Mouse (Mus musculus): ENCODE results near the gene Rab9. TPM values are rescaled to one million over a fixed set of nuclear protein-coding genes. Genes with fewer than 3 reads are reported as not detected.

Rab9 gene
- total and polyA plus RNA-seq, 3 experiments = 2.4 to 83.3 (median 44.6) TPM

DNA sequence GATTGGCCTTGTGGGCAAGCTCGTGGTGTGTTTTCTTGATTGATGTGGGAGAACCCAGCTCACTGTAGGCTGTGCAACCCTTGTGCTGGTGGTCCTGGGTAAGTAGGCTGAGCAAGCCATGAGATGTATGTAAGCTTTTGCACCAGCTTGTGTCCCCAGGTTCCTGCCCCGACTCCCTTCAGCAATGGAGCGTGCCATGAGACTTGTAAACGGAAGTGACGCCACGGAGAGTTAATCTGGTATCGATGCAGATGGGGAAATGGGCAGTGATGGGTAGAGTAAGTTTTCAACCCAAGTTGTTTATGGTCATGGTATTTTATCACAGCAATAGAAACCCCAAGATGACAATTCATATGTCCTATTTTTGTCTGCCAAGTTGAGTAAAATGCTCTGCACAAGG is 11.3 kb downstream of the Rab9 start:
- ATAC-seq (ENCODE audit: extremely low read depth, insufficient number of reproducible peaks, low FRiP score, poor library complexity, severe bottlenecking) = no peak
- TF ChIP-seq CTCF (IDR thresholded peaks at IDR 0.05; ENCODE audit: low read depth, low read length) = no peak
- no peaks in the 10 kb centered on the region for H3K9me3 ChIP-seq (replicated peaks)
- no peak overlapping the region for H3K4me3 ChIP-seq (ENCODE audit: low read depth, low read length)
- no peaks in the 10 kb centered on the region; the same call in none of the 2 replicates for H3K4me1 ChIP-seq (ENCODE audit: insufficient read depth, low read depth, low read length)
- no peaks in the 10 kb centered on the region for H3K27me3 ChIP-seq (ENCODE audit: insufficient read depth, low read length)
- DNase-seq (ENCODE audit: low spot score) = no peak
- H3K36me3 ChIP-seq (replicated peaks) = peaks cover 50% of the 10 kb centered on the region

GRCm38 (mm10) chrX:166455525-166455924 is 24.1 kb downstream of the Rab9 start:
- Histone ChIP-seq H3K4me1 (ENCODE audit: insufficient read depth, low read depth, low read length) (no peaks in the 10 kb centered on the region), H3K27me3 (ENCODE audit: insufficient read depth, low read length) (no peaks in the 10 kb centered on the region), H3K36me3 (replicated peaks) (peaks cover 45% of the 10 kb centered on the region), H3K4me3 (ENCODE audit: low read depth, low read length) (no peak overlapping the region), H3K9me3 (replicated peaks) (no peaks in the 10 kb centered on the region)
- TF ChIP-seq GATA2 (IDR thresholded peaks at IDR 0.05; ENCODE audit: borderline replicate concordance, low read depth, low read length) = no peak
- no peak for TF ChIP-seq TAL1 (conservative IDR thresholded peaks at IDR 0.05; ENCODE audit: low read depth, low read length)
- TF ChIP-seq POLR2AphosphoS5 (IDR thresholded peaks at IDR 0.05; ENCODE audit: insufficient replicate concordance, low read depth, low read length) = no peak
- TF ChIP-seq GATA1 (IDR thresholded peaks at IDR 0.05; ENCODE audit: borderline replicate concordance, low read length) = no peak
- ATAC-seq (ENCODE audit: extremely low read depth, insufficient number of reproducible peaks, low FRiP score, poor library complexity, severe bottlenecking) (no peak), DNase-seq (ENCODE audit: low spot score) (no peak)

DNA sequence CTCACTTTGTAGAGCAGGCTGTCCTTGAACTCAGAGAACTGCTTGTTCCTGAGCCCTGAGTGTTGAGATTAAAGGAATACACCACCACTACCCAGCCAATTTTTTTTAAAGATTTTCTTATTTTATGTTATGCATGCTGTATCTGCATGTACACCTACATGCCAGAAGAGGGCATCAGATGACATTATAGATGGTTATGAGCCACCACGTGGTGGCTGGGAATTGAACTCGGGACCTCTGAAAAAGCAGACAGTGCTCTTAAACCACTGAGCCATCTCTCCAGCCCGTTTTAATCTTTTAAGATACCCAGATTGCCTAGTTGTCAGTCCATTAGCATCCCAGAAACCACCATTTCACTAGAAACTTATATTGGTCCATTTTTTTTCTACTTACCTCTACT is 25.3 kb downstream of the Rab9 start:
- Histone ChIP-seq H3K36me3 (replicated peaks) (peaks cover 49% of the 10 kb centered on the region), H3K4me1 (ENCODE audit: insufficient read depth, low read depth, low read length) (no peaks in the 10 kb centered on the region), H3K9me3 (replicated peaks) (no peaks in the 10 kb centered on the region), H3K27me3 (ENCODE audit: insufficient read depth, low read length) (no peaks in the 10 kb centered on the region), H3K4me3 (ENCODE audit: low read depth, low read length) (no peak overlapping the region)
- TF ChIP-seq TAL1 (conservative IDR thresholded peaks at IDR 0.05; ENCODE audit: low read depth, low read length) = no peak
- TF ChIP-seq GATA2 (IDR thresholded peaks at IDR 0.05; ENCODE audit: borderline replicate concordance, low read depth, low read length) = no peak
- TF ChIP-seq POLR2AphosphoS5 (IDR thresholded peaks at IDR 0.05; ENCODE audit: insufficient replicate concordance, low read depth, low read length) = no peak
- no peak for TF ChIP-seq GATA1 (IDR thresholded peaks at IDR 0.05; ENCODE audit: borderline replicate concordance, low read length)
- TF ChIP-seq CTCF (IDR thresholded peaks at IDR 0.05; ENCODE audit: low read depth, low read length) = no peak
- DNase-seq (ENCODE audit: low spot score) (no peak), ATAC-seq (ENCODE audit: extremely low read depth, insufficient number of reproducible peaks, low FRiP score, poor library complexity, severe bottlenecking) (no peak)

- H3K9me3 ChIP-seq (replicated peaks) = no peaks in the 10 kb centered on the region
- no peaks in the 10 kb centered on the region for H3K4me1 ChIP-seq (ENCODE audit: insufficient read depth, low read depth, low read length)
- H3K36me3 ChIP-seq (replicated peaks) = peaks cover 47% of the 10 kb centered on the region
- no peaks in the 10 kb centered on the region for H3K27me3 ChIP-seq (ENCODE audit: insufficient read depth, low read length)
- ATAC-seq (ENCODE audit: extremely low read depth, insufficient number of reproducible peaks, low FRiP score, poor library complexity, severe bottlenecking) (no peak), DNase-seq (ENCODE audit: low spot score) (no peak)
- TF ChIP-seq TAL1 (conservative IDR thresholded peaks at IDR 0.05; ENCODE audit: low read depth, low read length) = no peak
- no peak for TF ChIP-seq POLR2AphosphoS5 (IDR thresholded peaks at IDR 0.05; ENCODE audit: insufficient replicate concordance, low read depth, low read length)
- no peak for TF ChIP-seq GATA2 (IDR thresholded peaks at IDR 0.05; ENCODE audit: borderline replicate concordance, low read depth, low read length)
- TF ChIP-seq GATA1 (IDR thresholded peaks at IDR 0.05; ENCODE audit: borderline replicate concordance, low read length) = no peak
- no peak for TF ChIP-seq CTCF (IDR thresholded peaks at IDR 0.05; ENCODE audit: low read depth, low read length)
- no peak overlapping the region for H3K4me3 ChIP-seq (ENCODE audit: low read depth, low read length)
Measured at GRCm38 (mm10) chrX:166453532-166453931, 26.1 kb downstream of the Rab9 start.

- TF ChIP-seq GATA2 (IDR thresholded peaks at IDR 0.05; ENCODE audit: borderline replicate concordance, low read depth, low read length) = no peak
- no peak for TF ChIP-seq POLR2AphosphoS5 (IDR thresholded peaks at IDR 0.05; ENCODE audit: insufficient replicate concordance, low read depth, low read length)
- peaks cover 3% of the 10 kb centered on the region for H3K4me1 ChIP-seq (ENCODE audit: insufficient read depth, low read depth, low read length)
- H3K36me3 ChIP-seq (replicated peaks) = peaks cover 16% of the 10 kb centered on the region
- ATAC-seq (ENCODE audit: extremely low read depth, insufficient number of reproducible peaks, low FRiP score, poor library complexity, severe bottlenecking) (no peak), DNase-seq (ENCODE audit: low spot score) (no peak)
- no peak overlapping the region for H3K4me3 ChIP-seq (ENCODE audit: low read depth, low read length)
- no peaks in the 10 kb centered on the region for H3K27me3 ChIP-seq (ENCODE audit: insufficient read depth, low read length)
- H3K9me3 ChIP-seq (replicated peaks) = no peaks in the 10 kb centered on the region
Measured at GRCm38 (mm10) chrX:166444552-166444951, 35.1 kb downstream of the Rab9 start.

DNA sequence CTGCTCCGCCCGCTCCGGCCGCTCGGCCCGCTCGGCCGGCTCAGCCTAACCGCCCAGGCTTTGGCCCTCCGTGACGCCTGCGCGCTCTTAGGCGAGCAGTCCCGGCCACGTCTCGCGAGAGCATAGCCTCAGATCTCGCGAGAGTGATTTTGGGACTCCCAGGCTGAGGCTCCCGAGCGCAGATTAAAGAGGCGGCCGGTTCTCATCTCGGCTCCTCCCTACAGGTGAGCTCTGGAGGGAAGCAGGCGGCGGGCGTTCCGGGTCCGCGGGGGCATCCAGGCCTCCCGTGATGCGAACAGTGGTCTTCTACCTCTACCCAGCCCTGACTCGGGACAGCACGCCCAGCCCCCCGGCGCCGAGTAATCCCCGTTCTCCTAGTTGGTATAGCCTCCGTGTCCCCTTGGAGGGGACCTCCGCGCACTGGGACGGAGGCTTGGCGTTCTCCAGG is 39.0 kb downstream of the Rab9 start, which contains the start of gene Ofd1:
TSS of gene Ofd1 (minus strand) at position 89 of the 448 bp plus-strand sequence.
- DNase-seq (ENCODE audit: low spot score) (peak; percentile 77), ATAC-seq (ENCODE audit: extremely low read depth, insufficient number of reproducible peaks, low FRiP score, poor library complexity, severe bottlenecking) (peak; percentile 91)
- peaks cover 19% of the 10 kb centered on the region for H3K36me3 ChIP-seq (replicated peaks)
- H3K9me3 ChIP-seq (replicated peaks) = no peaks in the 10 kb centered on the region
- peak within 1 kb of the TSS; percentile 79 for H3K4me3 ChIP-seq (ENCODE audit: low read depth, low read length)
- TF ChIP-seq GATA1 (IDR thresholded peaks at IDR 0.05; ENCODE audit: borderline replicate concordance, low read length) = no peak
- no peak for TF ChIP-seq POLR2AphosphoS5 (IDR thresholded peaks at IDR 0.05; ENCODE audit: insufficient replicate concordance, low read depth, low read length)
- TF ChIP-seq CTCF (IDR thresholded peaks at IDR 0.05; ENCODE audit: low read depth, low read length) = no peak
- no peak for TF ChIP-seq GATA2 (IDR thresholded peaks at IDR 0.05; ENCODE audit: borderline replicate concordance, low read depth, low read length)
- TF ChIP-seq TAL1 (conservative IDR thresholded peaks at IDR 0.05; ENCODE audit: low read depth, low read length) = no peak
- H3K27me3 ChIP-seq (ENCODE audit: insufficient read depth, low read length) = no peaks in the 10 kb centered on the region
- peaks cover 4% of the 10 kb centered on the region for H3K4me1 ChIP-seq (ENCODE audit: insufficient read depth, low read depth, low read length)

GRCm38 (mm10) chrX:166440036-166440615 is 39.5 kb downstream of the Rab9 start, which contains the start of gene Trappc2:
TSS of gene Trappc2 (plus strand) at chrX:166440574.
- no peak for TF ChIP-seq GATA2 (IDR thresholded peaks at IDR 0.05; ENCODE audit: borderline replicate concordance, low read depth, low read length)
- TF ChIP-seq GATA1 (IDR thresholded peaks at IDR 0.05; ENCODE audit: borderline replicate concordance, low read length) = no peak
- no peak for TF ChIP-seq POLR2AphosphoS5 (IDR thresholded peaks at IDR 0.05; ENCODE audit: insufficient replicate concordance, low read depth, low read length)
- no peak for TF ChIP-seq CTCF (IDR thresholded peaks at IDR 0.05; ENCODE audit: low read depth, low read length)
- no peak for TF ChIP-seq TAL1 (conservative IDR thresholded peaks at IDR 0.05; ENCODE audit: low read depth, low read length)
- Histone ChIP-seq H3K4me1 (ENCODE audit: insufficient read depth, low read depth, low read length) (peaks cover 4% of the 10 kb centered on the region), H3K36me3 (replicated peaks) (peaks cover 22% of the 10 kb centered on the region), H3K4me3 (ENCODE audit: low read depth, low read length) (peak within 1 kb of the TSS; percentile 79), H3K9me3 (replicated peaks) (no peaks in the 10 kb centered on the region), H3K27me3 (ENCODE audit: insufficient read depth, low read length) (no peaks in the 10 kb centered on the region)
- DNase-seq (ENCODE audit: low spot score) (peak; percentile 5), ATAC-seq (ENCODE audit: extremely low read depth, insufficient number of reproducible peaks, low FRiP score, poor library complexity, severe bottlenecking) (no peak)
